Mouse (Mus musculus): ENCODE data around the gene Brsk1. TPM values are rescaled to one million over a fixed set of nuclear protein-coding genes. Genes with fewer than 3 reads are reported as not detected.

Brsk1 gene
- total and polyA plus RNA-seq, 2 experiments from 2014 or later: 6.2 to 205 TPM

DNA sequence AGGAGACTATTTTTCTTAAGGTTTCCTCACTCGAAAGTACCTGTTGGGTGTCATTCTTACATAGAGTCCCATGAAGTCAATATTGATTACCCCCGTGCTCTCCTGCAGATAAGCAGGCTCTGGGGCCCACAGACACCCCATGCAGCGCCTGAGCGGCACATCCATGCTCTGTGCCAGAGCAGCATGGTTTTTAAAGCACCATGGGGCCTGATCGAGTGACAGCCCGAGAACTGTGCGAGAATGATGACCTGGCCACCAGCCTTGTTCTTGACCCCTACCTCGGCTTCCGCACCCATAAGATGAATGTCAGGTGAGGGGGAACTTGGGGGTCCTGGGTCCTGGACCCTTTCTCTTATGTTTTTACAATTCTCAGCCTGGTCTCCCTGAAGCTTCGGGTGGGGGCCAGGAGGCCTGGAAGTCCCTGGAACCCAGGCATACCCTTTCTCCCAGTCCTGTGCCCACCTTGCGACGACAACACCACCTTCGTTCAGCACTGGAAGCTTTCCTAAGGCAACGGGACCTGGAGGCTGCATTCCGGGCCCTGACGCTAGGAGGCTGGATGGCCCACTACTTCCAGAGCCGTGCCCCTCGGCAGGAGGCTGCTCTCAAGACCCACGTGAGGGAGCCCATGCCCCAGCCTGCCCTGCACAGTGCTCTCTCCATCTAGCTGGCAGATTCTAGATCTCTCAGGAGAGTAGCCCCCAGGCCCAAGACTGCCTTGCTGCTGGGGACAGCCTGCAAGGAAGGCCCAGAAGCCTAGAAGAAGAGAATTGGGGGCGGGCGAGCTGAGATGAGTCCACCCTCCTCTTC, 51.5 kb downstream of the Brsk1 start:
- DNase-seq (no peak), ATAC-seq (no peak)
- Histone ChIP-seq H3K4me3 (ENCODE audit: low read depth, low read length) (no peak overlapping the region), H3K36me3 (ENCODE audit: insufficient read depth) (peaks cover 16% of the 10 kb centered on the region), H3K27ac (ENCODE audit: low read depth, low read length) (no peak overlapping the region), H3K9ac (no peak overlapping the region), H3K4me2 (ENCODE audit: low read depth) (peak overlapping the region; percentile 71), H3K4me1 (ENCODE audit: insufficient read depth) (peaks cover 13% of the 10 kb centered on the region), H3K9me3 (ENCODE audit: low read length) (no peaks in the 10 kb centered on the region), H3K27me3 (ENCODE audit: insufficient read depth, low read length) (no peaks in the 10 kb centered on the region)
- no peak for TF ChIP-seq CTCF (IDR thresholded peaks at IDR 0.05; ENCODE audit: low read depth)
- WGBS: 75% methylated on average over 21 of the region's 21 CpGs

DNA sequence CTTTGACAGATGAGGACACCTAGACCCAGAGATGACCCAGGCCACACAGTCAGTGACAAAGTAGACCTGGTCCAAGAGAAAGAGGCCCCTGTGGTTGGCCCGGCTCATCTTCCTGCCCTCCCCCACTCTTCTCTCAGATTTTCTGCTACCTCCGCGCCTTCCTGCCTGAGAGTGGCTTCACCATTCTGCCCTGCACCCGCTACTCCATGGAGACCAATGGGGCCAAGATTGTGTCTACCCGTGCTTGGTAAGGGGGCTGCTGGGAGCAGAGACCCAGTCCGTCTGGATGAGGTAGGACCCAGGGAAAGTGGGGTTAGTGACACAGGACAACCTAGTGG, 52.0 kb downstream of the Brsk1 start:
- 89% methylated on average over 6 of the region's 6 CpGs for WGBS
- Histone ChIP-seq H3K9ac (no peak overlapping the region), H3K4me1 (ENCODE audit: insufficient read depth) (peaks cover 13% of the 10 kb centered on the region), H3K4me3 (ENCODE audit: low read depth, low read length) (no peak overlapping the region), H3K27me3 (ENCODE audit: insufficient read depth, low read length) (no peaks in the 10 kb centered on the region), H3K9me3 (ENCODE audit: low read length) (no peaks in the 10 kb centered on the region), H3K36me3 (ENCODE audit: insufficient read depth) (peaks cover 18% of the 10 kb centered on the region), H3K27ac (ENCODE audit: low read depth, low read length) (no peak overlapping the region), H3K4me2 (ENCODE audit: low read depth) (no peak overlapping the region)
- ATAC-seq (no peak), DNase-seq (no peak)
- no peak for TF ChIP-seq CTCF (IDR thresholded peaks at IDR 0.05; ENCODE audit: low read depth)

DNA sequence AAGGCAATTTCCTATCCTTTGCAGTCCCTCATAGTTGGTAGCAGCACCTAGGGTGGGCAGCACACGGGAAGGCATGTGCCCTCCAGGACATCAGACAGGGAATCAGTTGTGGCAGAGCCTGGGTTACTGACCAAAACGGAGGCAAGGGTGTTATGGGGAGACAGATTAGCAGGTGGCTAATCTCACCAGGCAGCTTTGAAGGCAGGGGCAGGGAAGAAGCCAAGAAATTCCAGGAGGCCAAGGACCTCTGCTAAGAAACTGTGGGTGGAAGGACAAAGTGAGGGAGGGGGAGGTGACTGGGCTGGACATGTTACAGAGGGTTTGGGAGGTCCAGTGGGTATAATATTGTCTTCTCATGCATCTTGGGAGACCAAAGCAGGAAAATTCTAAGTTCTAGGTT, 53.0 kb downstream of the Brsk1 start:
- Histone ChIP-seq H3K9me3 (ENCODE audit: low read length) (no peaks in the 10 kb centered on the region), H3K9ac (no peak overlapping the region), H3K27ac (ENCODE audit: low read depth, low read length) (no peak overlapping the region), H3K4me3 (ENCODE audit: low read depth, low read length) (no peak overlapping the region), H3K36me3 (ENCODE audit: insufficient read depth) (peaks cover 18% of the 10 kb centered on the region), H3K27me3 (ENCODE audit: insufficient read depth, low read length) (no peaks in the 10 kb centered on the region), H3K4me2 (ENCODE audit: low read depth) (no peak overlapping the region), H3K4me1 (ENCODE audit: insufficient read depth) (peaks cover 13% of the 10 kb centered on the region)
- DNase-seq: no peak
- TF ChIP-seq CTCF (IDR thresholded peaks at IDR 0.05; ENCODE audit: low read depth): no peak
- no peak for ATAC-seq
- WGBS: 81% methylated on average over 2 of the region's 2 CpGs

DNA sequence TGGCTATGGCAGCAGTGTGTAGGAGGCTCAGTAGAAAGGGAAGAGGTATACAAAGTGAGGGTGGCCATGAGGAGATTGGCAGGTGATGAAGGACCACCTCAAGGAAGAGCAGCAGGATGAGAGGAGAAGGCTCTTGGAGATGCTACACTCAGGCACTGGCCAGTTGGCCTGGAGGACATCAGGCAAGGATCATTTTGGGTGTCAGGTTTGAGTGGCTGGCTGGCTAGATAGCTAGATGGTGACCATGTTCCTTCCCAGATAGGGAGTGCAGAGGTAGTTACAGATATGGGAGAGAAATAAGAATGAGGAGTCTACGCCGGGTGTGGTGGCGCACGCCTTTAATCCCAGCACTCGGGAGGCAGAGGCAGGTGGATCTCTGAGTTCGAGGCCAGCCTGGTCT, 54.5 kb downstream of the Brsk1 start:
- Histone ChIP-seq H3K36me3 (ENCODE audit: insufficient read depth) (peaks cover 18% of the 10 kb centered on the region), H3K27ac (ENCODE audit: low read depth, low read length) (no peak overlapping the region), H3K4me2 (ENCODE audit: low read depth) (no peak overlapping the region), H3K27me3 (ENCODE audit: insufficient read depth, low read length) (no peaks in the 10 kb centered on the region), H3K9me3 (ENCODE audit: low read length) (no peaks in the 10 kb centered on the region), H3K4me3 (ENCODE audit: low read depth, low read length) (no peak overlapping the region), H3K9ac (no peak overlapping the region), H3K4me1 (ENCODE audit: insufficient read depth) (peaks cover 13% of the 10 kb centered on the region; the same call in 1 of the 2 replicates)
- no peak for TF ChIP-seq CTCF (IDR thresholded peaks at IDR 0.05; ENCODE audit: low read depth)
- ATAC-seq (no peak), DNase-seq (no peak)
- 95% methylated on average over 5 of the region's 6 CpGs for WGBS

DNA sequence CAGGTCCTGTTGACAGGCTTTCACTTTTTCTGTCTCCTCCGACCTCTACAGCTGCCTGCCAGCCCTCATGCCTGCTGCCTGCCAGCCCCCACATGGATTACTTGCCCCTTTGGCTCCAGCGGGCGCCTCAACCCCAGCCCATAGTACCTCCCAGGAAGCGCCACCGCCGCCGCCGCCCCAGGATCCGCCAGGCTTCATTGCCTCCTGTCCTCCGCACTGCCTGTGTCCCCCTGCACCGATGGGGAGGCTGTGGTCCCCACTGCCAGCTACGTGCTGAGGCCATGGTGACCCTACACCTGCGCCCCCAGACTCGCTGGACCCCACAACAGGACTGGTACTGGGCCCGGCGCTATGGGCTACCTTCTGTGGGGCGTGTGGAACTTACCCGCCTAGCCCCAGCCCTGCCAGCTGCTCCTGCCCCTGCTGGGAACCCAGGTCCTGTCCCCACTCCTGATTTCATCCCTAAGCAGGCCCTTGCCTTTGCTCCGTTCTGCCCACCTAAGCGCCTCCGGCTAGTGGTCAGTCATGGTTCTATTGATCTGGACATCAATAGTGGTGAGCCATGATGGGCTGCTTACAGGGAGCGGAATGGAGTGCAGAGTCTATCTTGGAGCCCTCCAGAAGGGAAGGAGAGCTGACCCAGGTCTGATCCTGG, 56.0 kb downstream of the Brsk1 start:
- WGBS: 86% methylated on average over 22 of the region's 22 CpGs

DNA sequence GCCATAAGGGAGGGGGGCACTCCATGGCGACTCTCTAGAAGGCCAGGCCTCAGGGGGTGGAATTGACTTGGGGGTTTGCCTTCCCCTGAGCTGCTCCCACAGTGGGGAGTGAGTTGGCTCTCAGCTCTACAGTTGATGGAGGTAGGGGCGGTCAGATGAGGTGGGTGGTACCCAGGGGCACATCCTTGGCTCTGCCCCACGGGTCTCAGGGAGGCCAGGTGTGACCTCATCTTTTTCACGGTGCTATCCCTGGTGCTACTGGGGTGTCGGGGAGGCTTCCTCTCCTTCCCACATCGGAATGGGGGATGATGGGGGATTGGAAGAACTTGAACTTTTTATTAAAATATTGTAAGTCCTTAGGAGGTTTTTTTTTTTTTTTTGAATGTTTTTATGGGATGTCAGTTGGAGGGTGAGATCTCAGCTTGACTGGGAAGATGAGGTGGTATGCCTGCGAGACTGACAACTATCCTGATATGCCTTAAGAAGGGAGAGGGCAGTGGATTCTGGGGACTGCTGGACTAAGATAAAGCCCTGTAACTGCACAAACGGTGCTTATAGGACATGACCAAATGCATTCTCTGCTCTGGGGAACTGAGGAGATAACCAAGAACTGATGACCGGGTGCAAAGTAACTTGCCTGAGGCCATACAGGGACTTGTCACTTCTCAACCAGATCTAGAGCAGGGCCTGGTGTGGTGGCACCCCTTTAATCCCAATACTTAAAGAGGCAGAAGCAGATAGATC, 56.9 kb downstream of the Brsk1 start:
- Histone ChIP-seq H3K4me2 (ENCODE audit: low read depth) (no peak overlapping the region), H3K27ac (ENCODE audit: low read depth, low read length) (no peak overlapping the region), H3K9me3 (ENCODE audit: low read length) (no peaks in the 10 kb centered on the region), H3K36me3 (ENCODE audit: insufficient read depth) (peaks cover 18% of the 10 kb centered on the region), H3K9ac (no peak overlapping the region), H3K27me3 (ENCODE audit: insufficient read depth, low read length) (no peaks in the 10 kb centered on the region), H3K4me1 (ENCODE audit: insufficient read depth) (no peaks in the 10 kb centered on the region), H3K4me3 (ENCODE audit: low read depth, low read length) (no peak overlapping the region)
- ATAC-seq (no peak), DNase-seq (no peak)
- 80% methylated on average over 9 of the region's 9 CpGs for WGBS
- TF ChIP-seq CTCF (IDR thresholded peaks at IDR 0.05; ENCODE audit: low read depth): no peak

More for the DNA sequence above, 56.0 kb downstream of the Brsk1 start:
- no peak overlapping the region for H3K4me3 ChIP-seq (ENCODE audit: low read depth, low read length)
- peaks cover 18% of the 10 kb centered on the region for H3K36me3 ChIP-seq (ENCODE audit: insufficient read depth)
- no peak overlapping the region for H3K4me2 ChIP-seq (ENCODE audit: low read depth)
- TF ChIP-seq CTCF (IDR thresholded peaks at IDR 0.05; ENCODE audit: low read depth): no peak
- DNase-seq: no peak
- peaks cover 7% of the 10 kb centered on the region; the same call in 1 of the 2 replicates for H3K4me1 ChIP-seq (ENCODE audit: insufficient read depth)
- H3K27ac ChIP-seq (ENCODE audit: low read depth, low read length): no peak overlapping the region
- no peak overlapping the region for H3K9ac ChIP-seq
- no peaks in the 10 kb centered on the region for H3K9me3 ChIP-seq (ENCODE audit: low read length)
- no peak for ATAC-seq
- H3K27me3 ChIP-seq (ENCODE audit: insufficient read depth, low read length): no peaks in the 10 kb centered on the region

DNA sequence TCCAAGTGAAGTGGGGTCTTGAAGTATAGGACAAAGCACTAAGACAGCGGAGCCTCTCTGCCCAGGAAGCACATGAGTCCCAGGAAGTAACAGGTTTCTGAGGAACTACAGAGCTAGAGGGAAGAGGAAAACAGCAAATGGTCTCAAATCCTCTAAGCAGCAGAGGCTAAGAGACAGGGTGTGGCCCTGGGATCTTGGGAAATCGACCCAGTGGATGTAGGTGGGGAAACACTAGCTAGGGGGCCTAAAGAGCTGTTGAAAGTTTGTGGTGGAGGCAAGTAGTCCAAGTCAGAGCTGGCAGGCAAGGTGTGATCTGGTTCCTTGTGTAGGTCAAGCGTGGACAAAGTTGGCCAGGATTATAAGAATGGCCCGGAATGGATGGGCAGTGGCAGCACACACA, 57.9 kb downstream of the Brsk1 start:
- no peak for TF ChIP-seq CTCF (IDR thresholded peaks at IDR 0.05; ENCODE audit: low read depth)

More for the DNA sequence above, 57.9 kb downstream of the Brsk1 start:
- peaks cover 18% of the 10 kb centered on the region for H3K36me3 ChIP-seq (ENCODE audit: insufficient read depth)
- no peak overlapping the region for H3K9ac ChIP-seq
- H3K4me3 ChIP-seq (ENCODE audit: low read depth, low read length): no peak overlapping the region
- H3K9me3 ChIP-seq (ENCODE audit: low read length): no peaks in the 10 kb centered on the region
- DNase-seq (no peak), ATAC-seq (no peak)
- no peak overlapping the region for H3K27ac ChIP-seq (ENCODE audit: low read depth, low read length)
- 83% methylated on average over 4 of the region's 4 CpGs for WGBS
- no peaks in the 10 kb centered on the region for H3K4me1 ChIP-seq (ENCODE audit: insufficient read depth)
- H3K4me2 ChIP-seq (ENCODE audit: low read depth): no peak overlapping the region
- no peaks in the 10 kb centered on the region for H3K27me3 ChIP-seq (ENCODE audit: insufficient read depth, low read length)
